Mouse (Mus musculus) small intestine, adult 2 months (tissue): ENCODE results near the gene Fbln5. TPM values are rescaled to one million over a fixed set of nuclear protein-coding genes. Genes with fewer than 3 reads are reported as not detected.

Source experiments
- H3K27ac ChIP-seq: fragments of 200-500 bp; 2 replicates; pipeline ENCODE4 v1.5.1; 2012; ENCODE audit warnings: low read depth, low read length, control low read depth, inconsistent platforms; ENCODE audit not compliant: insufficient read depth
- H3K27me3 ChIP-seq: fragments of 200-500 bp; 2 replicates; pipeline ENCODE4 v1.6.1; 2012; ENCODE audit warnings: mild to moderate bottlenecking, moderate library complexity, low read length, inconsistent platforms; ENCODE audit not compliant: control insufficient read depth, insufficient read depth
- H3K36me3 ChIP-seq: fragments of 200-500 bp; 2 replicates; pipeline ENCODE4 v1.6.1; 2012; ENCODE audit warnings: mild to moderate bottlenecking, low read length, control low read depth, inconsistent platforms; ENCODE audit not compliant: control insufficient read depth, insufficient read depth
- H3K4me1 ChIP-seq: fragments of 200-500 bp; 2 replicates; pipeline ENCODE4 v1.6.1; 2012; ENCODE audit warnings: low read length, inconsistent platforms, mixed read lengths; ENCODE audit not compliant: control insufficient read depth, insufficient read depth, insufficient read length
- H3K4me3 ChIP-seq: fragments of 200-500 bp; 2 replicates; pipeline ENCODE4 v1.5.1; 2012; ENCODE audit warnings: low read depth, mild to moderate bottlenecking, control low read depth, inconsistent platforms, low read length, moderate library complexity
- CTCF ChIP-seq: fragments of 200-500 bp; IDR thresholded peaks from 2 replicates; pipeline ENCODE4 v1.5.1; 2012; ENCODE audit warnings: low read depth, mild to moderate bottlenecking, control low read depth, inconsistent platforms, low read length, moderate library complexity, mixed read lengths; ENCODE audit not compliant: insufficient replicate concordance, insufficient read length; ENCODE audit errors: extremely low read depth
- POLR2A ChIP-seq: fragments of 200-500 bp; IDR thresholded peaks from 2 replicates; pipeline ENCODE4 v1.6.1; 2012; ENCODE audit warnings: low read depth, mild to moderate bottlenecking, control low read depth, inconsistent platforms, low read length, moderate library complexity
- WGBS: fragments of 180-500 bp; shearing (Covaris S2); methylation state at CpG from one replicate; pipeline ENCODE4 v1.1.7; 2018; 5-methylcytosine and 5-hydroxymethylcytosine counted together
- polyA plus RNA-seq: library from polyadenylated mRNA; depleted of rRNA; stranded (reverse); fragments of >200 nt; gene quantifications from 2 replicates; pipeline ENCODE4 v1.2.3, GENCODE M21; 2012; rRNA removed

Fbln5 gene
- 15.3 and 17.0 TPM in 2 replicates for polyA plus RNA-seq

DNA sequence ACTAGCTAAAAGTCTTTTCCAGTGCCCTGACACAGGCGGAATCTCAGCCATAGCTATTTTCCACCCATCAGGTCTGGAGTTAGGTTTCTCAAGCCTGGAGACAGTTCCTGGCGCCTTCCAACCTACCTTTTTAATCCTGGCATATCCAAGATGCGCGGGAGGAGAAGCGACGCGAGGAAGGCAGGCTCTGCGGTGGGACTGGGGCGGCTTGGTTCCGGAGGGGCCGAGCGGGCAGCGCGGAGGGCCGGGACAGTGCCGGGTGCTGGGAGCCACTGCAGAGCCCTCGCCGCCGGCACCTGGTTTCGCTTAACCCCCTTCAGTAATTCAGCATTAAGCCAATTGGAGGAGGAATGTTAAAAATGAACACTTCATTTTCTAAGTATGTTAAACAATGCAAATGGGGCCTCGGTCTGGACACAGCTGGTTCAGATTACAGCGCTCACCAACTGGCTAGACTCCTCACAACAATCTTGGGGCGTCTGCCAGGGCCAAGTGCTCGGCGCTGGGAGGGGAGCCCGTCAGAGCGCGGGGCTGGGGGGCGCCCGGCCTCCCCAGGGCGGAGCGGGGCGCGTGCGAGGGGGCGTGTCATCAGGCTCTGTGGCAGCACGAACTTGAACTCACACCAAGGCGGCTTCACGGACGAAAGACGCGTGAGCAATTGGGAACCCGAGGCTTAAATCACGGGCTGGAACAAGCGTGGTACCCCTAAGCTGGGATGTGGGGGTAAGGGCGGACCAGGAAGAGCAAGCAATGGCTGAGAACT, at the start of gene Fbln5:
Gene Fbln5 (minus strand): TSS at position 448 of the 763 bp plus-strand sequence.
- peak within 1 kb of the TSS; percentile 61 for H3K4me3 ChIP-seq
- peaks cover 16% of the 10 kb centered on the region; the same call in 1 of the 2 replicates for H3K27me3 ChIP-seq
- TF ChIP-seq POLR2A (no peak), CTCF (no peak)
- no peaks in the 10 kb centered on the region for H3K36me3 ChIP-seq
- H3K27ac ChIP-seq, result peak within 1 kb of the TSS; percentile 21
- WGBS, result 2% methylated on average over 46 of the region's 46 CpGs
- peaks cover 8% of the 10 kb centered on the region for H3K4me1 ChIP-seq

DNA sequence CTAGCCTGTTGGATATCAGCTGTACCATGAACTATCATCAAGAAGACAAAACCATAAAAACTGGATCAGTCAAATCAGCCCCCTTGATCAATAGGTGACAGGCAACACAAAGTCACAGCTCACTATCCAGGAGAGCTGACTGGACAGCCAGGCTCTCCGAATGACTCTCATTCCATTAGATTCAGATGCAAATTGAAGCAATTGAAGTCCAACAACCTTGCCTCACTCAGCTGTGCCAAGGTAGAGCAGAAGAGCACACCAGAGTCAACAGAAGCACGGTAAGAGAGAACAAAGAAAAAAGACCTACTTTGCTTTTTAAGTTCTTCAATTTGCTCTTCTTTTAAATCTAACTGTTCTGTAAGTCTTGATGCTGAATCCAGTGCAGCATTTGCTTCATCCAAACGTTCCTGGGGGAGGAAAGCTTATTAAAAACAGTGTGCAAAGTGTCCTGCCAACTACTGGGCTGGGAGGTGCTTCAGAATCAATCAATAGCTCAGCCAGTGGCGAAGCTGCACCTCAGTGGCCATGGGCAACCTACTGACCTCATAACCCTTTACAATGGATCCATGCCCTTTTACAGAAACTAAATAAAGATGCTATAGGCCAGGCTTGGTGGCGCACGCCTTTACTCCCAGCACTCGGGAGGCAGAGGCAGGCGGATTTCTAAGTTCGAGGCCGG, 43.6 kb upstream of the Fbln5 start:
- Histone ChIP-seq H3K4me1 (no peaks in the 10 kb centered on the region), H3K36me3 (peaks cover 32% of the 10 kb centered on the region), H3K27me3 (no peaks in the 10 kb centered on the region), H3K27ac (no peak overlapping the region), H3K4me3 (no peak overlapping the region)
- 87% methylated on average over 10 of the region's 10 CpGs for WGBS
- TF ChIP-seq POLR2A (no peak), CTCF (no peak)

DNA sequence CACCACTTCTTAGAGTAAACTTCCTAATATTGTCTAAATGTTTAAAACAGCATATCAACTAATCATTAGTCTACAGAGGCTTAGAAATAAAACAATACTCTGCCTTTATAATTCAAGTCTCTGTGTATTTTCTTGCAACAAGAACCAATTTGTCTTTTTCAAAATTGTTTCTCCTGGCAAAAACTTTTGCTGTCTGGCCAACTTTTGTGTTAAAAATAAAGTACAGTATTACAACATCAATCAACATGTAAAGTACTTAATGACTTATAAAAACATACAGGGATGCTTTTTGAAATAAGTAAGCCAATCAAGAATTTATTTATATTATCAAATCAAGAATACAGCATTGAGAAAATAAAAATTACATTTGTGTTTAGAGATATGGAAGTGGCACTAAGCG, 41.4 kb upstream of the Fbln5 start:
- WGBS, result 84% methylated on average over 1 of the region's 1 CpGs
- H3K27ac ChIP-seq, result no peak overlapping the region
- TF ChIP-seq POLR2A, result no peak
- no peak for TF ChIP-seq CTCF
- H3K36me3 ChIP-seq, result peaks cover 25% of the 10 kb centered on the region
- no peaks in the 10 kb centered on the region for H3K4me1 ChIP-seq
- no peaks in the 10 kb centered on the region for H3K27me3 ChIP-seq
- H3K4me3 ChIP-seq, result no peak overlapping the region

DNA sequence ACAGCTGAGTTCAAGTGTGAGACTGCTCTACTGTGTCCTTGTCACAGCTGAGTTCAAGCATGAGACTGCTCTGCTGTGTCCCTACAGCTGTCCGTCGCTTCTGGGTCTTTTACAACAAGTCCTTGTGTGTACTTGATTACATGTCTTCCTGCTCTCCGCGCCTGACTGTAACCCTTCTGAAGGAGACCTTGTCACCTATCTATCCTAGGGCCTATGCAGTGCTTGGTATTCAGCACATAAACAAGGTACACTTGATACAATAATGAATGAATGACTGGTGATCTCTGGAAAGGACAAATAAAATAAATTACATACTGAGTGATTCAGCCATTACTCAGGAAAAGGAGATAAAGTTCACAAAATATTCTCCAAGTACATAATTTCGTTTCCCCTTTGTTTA, 39.2 kb upstream of the Fbln5 start:
- no peak for TF ChIP-seq POLR2A
- no peak for TF ChIP-seq CTCF
- WGBS, result 90% methylated on average over 5 of the region's 5 CpGs
- Histone ChIP-seq H3K4me1 (no peaks in the 10 kb centered on the region), H3K4me3 (no peak overlapping the region), H3K27me3 (no peaks in the 10 kb centered on the region), H3K27ac (no peak overlapping the region), H3K36me3 (peaks cover 31% of the 10 kb centered on the region)

DNA sequence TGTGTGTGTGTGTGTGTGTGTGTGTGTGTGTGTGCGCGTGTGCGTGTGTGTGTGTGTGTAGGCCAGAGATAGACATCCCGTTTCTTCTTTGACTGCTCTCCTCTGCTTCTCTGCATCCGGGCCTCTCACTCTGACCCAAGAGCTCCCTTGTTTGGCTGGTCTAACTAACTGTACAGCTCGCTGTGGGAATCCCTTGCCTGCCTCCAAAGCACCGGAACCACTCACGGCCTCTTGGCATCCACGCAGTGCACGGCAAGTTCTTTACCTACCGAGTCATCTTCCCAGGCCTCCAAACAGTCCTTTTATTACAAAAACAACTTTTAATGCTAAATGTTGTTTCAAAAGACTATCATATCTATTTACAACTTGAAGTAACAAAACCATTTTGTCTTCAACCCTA, 35.5 kb upstream of the Fbln5 start:
- no peak for TF ChIP-seq CTCF
- no peak for TF ChIP-seq POLR2A
- no peak overlapping the region for H3K4me3 ChIP-seq
- WGBS, result 90% methylated on average over 11 of the region's 11 CpGs
- no peaks in the 10 kb centered on the region for H3K27me3 ChIP-seq
- no peak overlapping the region for H3K27ac ChIP-seq
- no peaks in the 10 kb centered on the region for H3K4me1 ChIP-seq
- peaks cover 19% of the 10 kb centered on the region for H3K36me3 ChIP-seq

DNA sequence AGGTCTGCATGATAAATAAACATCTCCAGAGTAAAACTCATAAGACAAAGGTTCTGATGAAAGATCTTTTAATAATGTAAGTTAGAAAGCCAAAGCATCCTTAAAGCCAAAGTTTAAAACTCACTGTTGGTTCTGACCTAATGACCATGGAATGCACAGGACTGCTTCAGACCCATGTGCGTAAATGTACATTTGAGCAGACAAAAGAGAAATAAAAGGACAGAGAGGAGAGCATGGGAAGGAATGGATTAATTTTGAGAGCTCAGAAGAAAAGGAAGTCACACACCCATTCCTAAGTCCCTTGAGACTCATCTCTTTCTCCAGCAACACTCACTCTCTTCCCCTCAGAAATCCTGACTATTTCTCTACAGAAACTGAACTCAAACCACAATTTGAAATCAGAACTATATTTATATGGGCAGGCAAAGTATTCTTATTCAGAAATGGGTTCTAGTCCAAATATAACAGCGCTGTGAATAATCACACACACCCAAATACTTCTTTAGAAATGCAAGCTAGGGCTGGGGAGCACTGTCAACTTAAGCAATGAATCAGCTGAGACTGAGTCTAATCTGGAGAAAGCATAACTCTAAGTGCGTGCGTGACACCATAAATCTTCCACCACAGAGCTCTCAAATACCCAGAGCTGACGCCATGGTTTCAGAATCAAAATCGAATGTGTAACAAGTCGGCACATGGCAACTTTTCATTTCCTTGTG, 33.1 kb upstream of the Fbln5 start:
- H3K4me1 ChIP-seq, result no peaks in the 10 kb centered on the region
- H3K27me3 ChIP-seq, result no peaks in the 10 kb centered on the region
- 81% methylated on average over 7 of the region's 7 CpGs for WGBS
- H3K36me3 ChIP-seq, result peaks cover 18% of the 10 kb centered on the region
- H3K4me3 ChIP-seq, result no peak overlapping the region
- TF ChIP-seq POLR2A (no peak), CTCF (no peak)
- H3K27ac ChIP-seq, result no peak overlapping the region

DNA sequence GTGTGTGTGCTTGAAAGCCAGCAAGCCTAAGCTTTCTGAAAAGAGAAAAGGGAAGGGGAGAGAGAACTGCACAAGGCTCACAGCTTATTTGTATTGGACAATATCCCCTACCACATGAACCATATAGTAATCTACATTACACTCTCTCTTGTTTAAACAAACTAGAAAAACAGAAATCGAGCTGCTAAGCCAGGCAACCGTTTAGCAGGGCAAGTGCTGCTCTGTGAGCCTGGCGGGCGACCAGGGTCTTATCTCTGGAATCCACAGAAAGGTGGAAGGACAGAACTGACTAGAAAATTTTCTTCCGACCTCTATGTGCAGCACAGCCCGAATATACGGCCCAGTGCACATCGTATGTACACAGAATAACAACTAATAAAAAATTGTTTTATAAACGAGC, 32.5 kb upstream of the Fbln5 start:
- H3K27ac ChIP-seq, result no peak overlapping the region
- no peaks in the 10 kb centered on the region for H3K4me1 ChIP-seq
- 68% methylated on average over 9 of the region's 9 CpGs for WGBS
- H3K27me3 ChIP-seq, result no peaks in the 10 kb centered on the region
- no peak overlapping the region for H3K4me3 ChIP-seq
- TF ChIP-seq POLR2A (no peak), CTCF (no peak)
- peaks cover 22% of the 10 kb centered on the region for H3K36me3 ChIP-seq
